Mouse (Mus musculus): ENCODE data around the gene Ttyh3. TPM values are rescaled to one million over a fixed set of nuclear protein-coding genes. Genes with fewer than 3 reads are reported as not detected.

The Ttyh3 gene
- total and polyA plus RNA-seq, 3 experiments: 9.8 to 100 (median 68.7) TPM

GRCm38 (mm10) chr5:140637989-140638388 lies 10.8 kb downstream of the Ttyh3 start:
- no peak for DNase-seq (ENCODE audit: low spot score)
- ATAC-seq (ENCODE audit: extremely low read depth, insufficient number of reproducible peaks, low FRiP score, poor library complexity, severe bottlenecking): no peak
- Histone ChIP-seq H3K36me3 (replicated peaks) (peaks cover 64% of the 10 kb centered on the region), H3K27me3 (ENCODE audit: insufficient read depth, low read length) (peaks cover 4% of the 10 kb centered on the region; the same call in 1 of the 2 replicates), H3K4me1 (ENCODE audit: insufficient read depth, low read depth, low read length) (peaks cover 28% of the 10 kb centered on the region), H3K4me3 (ENCODE audit: low read depth, low read length) (no peak overlapping the region), H3K9me3 (replicated peaks) (no peaks in the 10 kb centered on the region)
- TF ChIP-seq GATA1 (IDR thresholded peaks at IDR 0.05; ENCODE audit: borderline replicate concordance, low read length): no peak
- no peak for TF ChIP-seq CTCF (IDR thresholded peaks at IDR 0.05; ENCODE audit: low read depth, low read length)
- TF ChIP-seq POLR2AphosphoS5 (IDR thresholded peaks at IDR 0.05; ENCODE audit: insufficient replicate concordance, low read depth, low read length): no peak
- no peak for TF ChIP-seq GATA2 (IDR thresholded peaks at IDR 0.05; ENCODE audit: borderline replicate concordance, low read depth, low read length)
- no peak for TF ChIP-seq TAL1 (conservative IDR thresholded peaks at IDR 0.05; ENCODE audit: low read depth, low read length)

GRCm38 (mm10) chr5:140637058-140637410 lies 11.8 kb downstream of the Ttyh3 start:
- H3K27me3 ChIP-seq (ENCODE audit: insufficient read depth, low read length): peaks cover 4% of the 10 kb centered on the region; the same call in 1 of the 2 replicates
- ATAC-seq (ENCODE audit: extremely low read depth, insufficient number of reproducible peaks, low FRiP score, poor library complexity, severe bottlenecking): no peak
- H3K36me3 ChIP-seq (replicated peaks): peaks cover 73% of the 10 kb centered on the region
- H3K9me3 ChIP-seq (replicated peaks): no peaks in the 10 kb centered on the region
- TF ChIP-seq CTCF (IDR thresholded peaks at IDR 0.05; ENCODE audit: low read depth, low read length) (no peak), GATA1 (IDR thresholded peaks at IDR 0.05; ENCODE audit: borderline replicate concordance, low read length) (no peak), GATA2 (IDR thresholded peaks at IDR 0.05; ENCODE audit: borderline replicate concordance, low read depth, low read length) (no peak), TAL1 (conservative IDR thresholded peaks at IDR 0.05; ENCODE audit: low read depth, low read length) (no peak), POLR2AphosphoS5 (IDR thresholded peaks at IDR 0.05; ENCODE audit: insufficient replicate concordance, low read depth, low read length) (no peak)
- H3K4me1 ChIP-seq (ENCODE audit: insufficient read depth, low read depth, low read length): peaks cover 19% of the 10 kb centered on the region
- DNase-seq (ENCODE audit: low spot score): no peak
- H3K4me3 ChIP-seq (ENCODE audit: low read depth, low read length): no peak overlapping the region

GRCm38 (mm10) chr5:140636316-140637057 lies 12.3 kb downstream of the Ttyh3 start:
- ATAC-seq (ENCODE audit: extremely low read depth, insufficient number of reproducible peaks, low FRiP score, poor library complexity, severe bottlenecking): no peak
- no peaks in the 10 kb centered on the region for H3K9me3 ChIP-seq (replicated peaks)
- no peak overlapping the region for H3K4me3 ChIP-seq (ENCODE audit: low read depth, low read length)
- H3K4me1 ChIP-seq (ENCODE audit: insufficient read depth, low read depth, low read length): peaks cover 14% of the 10 kb centered on the region
- TF ChIP-seq CTCF (IDR thresholded peaks at IDR 0.05; ENCODE audit: low read depth, low read length) (no peak), TAL1 (conservative IDR thresholded peaks at IDR 0.05; ENCODE audit: low read depth, low read length) (no peak), POLR2AphosphoS5 (IDR thresholded peaks at IDR 0.05; ENCODE audit: insufficient replicate concordance, low read depth, low read length) (no peak), GATA1 (IDR thresholded peaks at IDR 0.05; ENCODE audit: borderline replicate concordance, low read length) (no peak), GATA2 (IDR thresholded peaks at IDR 0.05; ENCODE audit: borderline replicate concordance, low read depth, low read length) (no peak)
- peaks cover 78% of the 10 kb centered on the region for H3K36me3 ChIP-seq (replicated peaks)
- peaks cover 4% of the 10 kb centered on the region; the same call in 1 of the 2 replicates for H3K27me3 ChIP-seq (ENCODE audit: insufficient read depth, low read length)
- no peak for DNase-seq (ENCODE audit: low spot score)

GRCm38 (mm10) chr5:140634798-140635722 lies 13.8 kb downstream of the Ttyh3 start:
- Histone ChIP-seq H3K9me3 (replicated peaks) (no peaks in the 10 kb centered on the region), H3K4me1 (ENCODE audit: insufficient read depth, low read depth, low read length) (peaks cover 5% of the 10 kb centered on the region; the same call in 1 of the 2 replicates), H3K4me3 (ENCODE audit: low read depth, low read length) (no peak overlapping the region), H3K36me3 (replicated peaks) (peaks cover 81% of the 10 kb centered on the region), H3K27me3 (ENCODE audit: insufficient read depth, low read length) (peaks cover 4% of the 10 kb centered on the region; the same call in 1 of the 2 replicates)
- ATAC-seq (ENCODE audit: extremely low read depth, insufficient number of reproducible peaks, low FRiP score, poor library complexity, severe bottlenecking) (no peak), DNase-seq (ENCODE audit: low spot score) (no peak)
- TF ChIP-seq CTCF (IDR thresholded peaks at IDR 0.05; ENCODE audit: low read depth, low read length) (no peak), POLR2AphosphoS5 (IDR thresholded peaks at IDR 0.05; ENCODE audit: insufficient replicate concordance, low read depth, low read length) (no peak), TAL1 (conservative IDR thresholded peaks at IDR 0.05; ENCODE audit: low read depth, low read length) (no peak), GATA1 (IDR thresholded peaks at IDR 0.05; ENCODE audit: borderline replicate concordance, low read length) (no peak), GATA2 (IDR thresholded peaks at IDR 0.05; ENCODE audit: borderline replicate concordance, low read depth, low read length) (no peak)

GRCm38 (mm10) chr5:140633432-140633831 lies 15.4 kb downstream of the Ttyh3 start:
- TF ChIP-seq GATA1 (IDR thresholded peaks at IDR 0.05; ENCODE audit: borderline replicate concordance, low read length) (no peak), POLR2AphosphoS5 (IDR thresholded peaks at IDR 0.05; ENCODE audit: insufficient replicate concordance, low read depth, low read length) (no peak), CTCF (IDR thresholded peaks at IDR 0.05; ENCODE audit: low read depth, low read length) (no peak)
- Histone ChIP-seq H3K9me3 (replicated peaks) (no peaks in the 10 kb centered on the region), H3K27me3 (ENCODE audit: insufficient read depth, low read length) (no peaks in the 10 kb centered on the region; the same call in 1 of the 2 replicates), H3K4me3 (ENCODE audit: low read depth, low read length) (no peak overlapping the region), H3K36me3 (replicated peaks) (peaks cover 81% of the 10 kb centered on the region), H3K4me1 (ENCODE audit: insufficient read depth, low read depth, low read length) (peaks cover 5% of the 10 kb centered on the region; the same call in 1 of the 2 replicates)
- ATAC-seq (ENCODE audit: extremely low read depth, insufficient number of reproducible peaks, low FRiP score, poor library complexity, severe bottlenecking): no peak
- no peak for DNase-seq (ENCODE audit: low spot score)

- Histone ChIP-seq H3K36me3 (replicated peaks) (peaks cover 86% of the 10 kb centered on the region), H3K4me3 (ENCODE audit: low read depth, low read length) (no peak overlapping the region), H3K4me1 (ENCODE audit: insufficient read depth, low read depth, low read length) (no peaks in the 10 kb centered on the region; the same call in 1 of the 2 replicates), H3K9me3 (replicated peaks) (no peaks in the 10 kb centered on the region), H3K27me3 (ENCODE audit: insufficient read depth, low read length) (peaks cover 8% of the 10 kb centered on the region; the same call in 1 of the 2 replicates)
- no peak for DNase-seq (ENCODE audit: low spot score)
- ATAC-seq (ENCODE audit: extremely low read depth, insufficient number of reproducible peaks, low FRiP score, poor library complexity, severe bottlenecking): peak; percentile 40; the same call in 1 of the 2 replicates
- TF ChIP-seq GATA1 (IDR thresholded peaks at IDR 0.05; ENCODE audit: borderline replicate concordance, low read length): no peak
- TF ChIP-seq CTCF (IDR thresholded peaks at IDR 0.05; ENCODE audit: low read depth, low read length): peak; percentile 30; the same call in 1 of the 2 replicates
Observed at GRCm38 (mm10) chr5:140628995-140629394, 19.8 kb downstream of the Ttyh3 start.
